ENCODE assay signal across 34 mouse cellular contexts in the genomic region with DNA sequence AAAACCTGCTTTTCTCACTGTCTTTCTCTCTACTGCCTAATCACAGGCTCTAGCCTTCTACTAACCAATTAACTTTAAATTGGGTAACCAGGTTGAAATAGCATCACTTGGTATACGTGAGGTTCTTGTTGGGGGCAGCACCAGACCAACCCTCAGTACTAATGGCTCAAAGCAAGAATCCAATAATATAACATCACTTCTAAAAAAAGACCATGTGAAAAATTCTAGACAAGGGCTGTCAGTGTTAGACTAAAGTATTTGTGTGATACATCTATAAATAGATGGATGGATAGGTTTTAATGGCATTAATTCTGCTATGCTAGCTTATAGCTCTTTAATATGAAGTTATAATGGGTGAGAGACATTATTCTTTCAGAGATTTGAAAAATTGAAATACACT.
"Had no signal": no experiment of that assay in that cellular context is flagged by ENCODE, and none has a peak within 500 bp of the region (broad histone marks: within the 10 kb centered on the region; RNA-seq: fewer than 3 reads in every experiment).

No protein-coding gene starts in this region.

- H3K4me2 ChIP-seq: heart, embryonic 11.5 days; heart, embryonic 12.5 days; heart, embryonic 13.5 days; hindbrain, embryonic 12.5 days; hindbrain, embryonic 13.5 days; hindbrain, embryonic 14.5 days; hindbrain, embryonic 15.5 days; intestine, embryonic 15.5 days; kidney, embryonic 15.5 days had no signal

- H3K9me3 ChIP-seq: heart, embryonic 10.5 days; heart, embryonic 12.5 days; heart, embryonic 13.5 days; hindbrain, embryonic 10.5 days; hindbrain, embryonic 12.5 days; hindbrain, embryonic 13.5 days; hindbrain, embryonic 15.5 days; intestine, embryonic 15.5 days; kidney, embryonic 15.5 days had no signal

- H3K4me1 ChIP-seq: heart, embryonic 10.5 days; hindbrain, embryonic 10.5 days; hindbrain, embryonic 12.5 days; hindbrain, embryonic 13.5 days; hindbrain, embryonic 15.5 days; intestine, embryonic 15.5 days; kidney, embryonic 15.5 days had no signal

- H3K4me3 ChIP-seq: heart, adult 2 months; heart, embryonic 10.5 days; heart, embryonic 12.5 days; heart, embryonic 13.5 days; hindbrain, embryonic 10.5 days; hindbrain, embryonic 12.5 days; hindbrain, embryonic 13.5 days; hindbrain, embryonic 15.5 days; intestine, embryonic 15.5 days; kidney, embryonic 15.5 days; layer of hippocampus, adult 2 months; left cerebral cortex, adult 2 months had no signal

- H3K27me3 ChIP-seq: heart, embryonic 12.5 days; heart, embryonic 13.5 days; hindbrain, embryonic 12.5 days; hindbrain, embryonic 13.5 days; hindbrain, embryonic 15.5 days; intestine, embryonic 15.5 days; kidney, embryonic 15.5 days had no signal

- DNase-seq: heart, adult 18-20 months; heart, adult 2 months; heart, postnatal 10 days; kidney, adult 11 months; kidney, adult 18-20 months; kidney, adult 2 months; kidney, adult 8-10 months; kidney, adult 9 months; kidney, postnatal 10 days; kidney, postnatal 14 days; kidney, postnatal 25 days; kidney, postnatal 36 days; kidney, postnatal 4 days; layer of hippocampus, adult 9-11 months; layer of hippocampus, postnatal 36 days had no signal

- H3K27ac ChIP-seq: heart, adult 2 months; heart, embryonic 10.5 days; heart, embryonic 13.5 days; hindbrain, embryonic 10.5 days; hindbrain, embryonic 12.5 days; hindbrain, embryonic 13.5 days; hindbrain, embryonic 14.5 days; hindbrain, embryonic 15.5 days; hindbrain, postnatal 0 days; intestine, embryonic 15.5 days; kidney, embryonic 15.5 days; kidney, postnatal 0 days; layer of hippocampus, adult 2 months; left cerebral cortex, adult 2 months had no signal

- ATAC-seq: hindbrain, embryonic 16.5 days; hindbrain, postnatal 0 days; inflammation-experienced regulatory T-cells, adult 6 months; intestine, embryonic 15.5 days; intestine, embryonic 16.5 days; intestine, postnatal 0 days had no signal

- H3K9ac ChIP-seq: heart, embryonic 12.5 days; heart, embryonic 13.5 days; hindbrain, embryonic 12.5 days; hindbrain, embryonic 13.5 days; hindbrain, embryonic 14.5 days; hindbrain, embryonic 15.5 days; intestine, embryonic 15.5 days; kidney, embryonic 15.5 days had no signal
